Mouse (Mus musculus) ES-Bruce4 (cell line): Measurements from ENCODE around the gene Cryga. TPM values are rescaled to one million over a fixed set of nuclear protein-coding genes. Genes with fewer than 3 reads are reported as not detected.

Experiments used
- H3K27ac ChIP-seq: 2 replicates; pipeline ENCODE4 v1.5.1; 2012; ENCODE audit warnings: low read length, inconsistent platforms; ENCODE audit not compliant: insufficient read depth
- H3K27me3 ChIP-seq: 2 replicates; pipeline ENCODE4 v1.6.1; 2012; ENCODE audit warnings: mild to moderate bottlenecking, low read length, inconsistent platforms; ENCODE audit not compliant: control insufficient read depth, poor library complexity, insufficient read depth, severe bottlenecking
- H3K36me3 ChIP-seq: 2 replicates; pipeline ENCODE4 v1.6.1; 2012; ENCODE audit warnings: inconsistent platforms, mild to moderate bottlenecking, low read length, moderate library complexity; ENCODE audit not compliant: control insufficient read depth, poor library complexity, insufficient read depth, severe bottlenecking
- H3K4me1 ChIP-seq: one replicate; pipeline ENCODE4 v1.8.1; 2011; ENCODE audit warnings: low read length; ENCODE audit not compliant: control insufficient read depth, insufficient read depth
- H3K4me3 ChIP-seq: 2 replicates; pipeline ENCODE4 v1.5.1; 2011; ENCODE audit warnings: low read depth, mild to moderate bottlenecking, low read length
- H3K9ac ChIP-seq: 2 replicates; pipeline ENCODE4 v1.6.1; 2012; ENCODE audit warnings: low read depth, mild to moderate bottlenecking, inconsistent platforms; ENCODE audit not compliant: poor library complexity, severe bottlenecking
- H3K9me3 ChIP-seq: replicated peaks from 2 replicates; pipeline ENCODE4 v1.6.1; 2012; ENCODE audit warnings: mild to moderate bottlenecking, low read length, inconsistent platforms; ENCODE audit not compliant: control insufficient read depth, poor library complexity, insufficient read depth, severe bottlenecking
- CTCF ChIP-seq: IDR thresholded peaks from one replicate; pipeline ENCODE4 v1.8.1; 2011; ENCODE audit warnings: low read depth, low read length
- EP300 ChIP-seq: IDR thresholded peaks from 2 replicates; pipeline ENCODE4 v1.6.1; 2011; ENCODE audit warnings: low read depth, low read length; ENCODE audit not compliant: insufficient read depth
- POLR2A ChIP-seq: IDR thresholded peaks from one replicate; pipeline ENCODE4 v1.8.1; 2011; ENCODE audit warnings: low read length; ENCODE audit not compliant: insufficient read depth
- polyA plus RNA-seq: library from polyadenylated mRNA; stranded (reverse); fragments of >200 nt; gene quantifications from 2 replicates; pipeline ENCODE4 v1.2.4, GENCODE M21; 2011; ENCODE audit warnings: low read depth; ENCODE audit not compliant: missing spikeins, insufficient read depth, insufficient read length

Cryga gene
- polyA plus RNA-seq, 1 experiment = not detected

GRCm38 (mm10) chr1:65082188-65082587 is 21.0 kb downstream of the Cryga start, which contains the start of gene Crygb:
Gene Crygb, minus strand, starts transcription at chr1:65082288.
- TF ChIP-seq CTCF = no peak
- no peak for TF ChIP-seq EP300
- TF ChIP-seq POLR2A = no peak
- H3K4me3 ChIP-seq = no peak within 1 kb of the TSS
- H3K27ac ChIP-seq = no peak within 1 kb of the TSS

GRCm38 (mm10) chr1:65075607-65076006 is 27.6 kb downstream of the Cryga start:
- H3K9me3 ChIP-seq = no peaks in the 10 kb centered on the region
- no peaks in the 10 kb centered on the region for H3K36me3 ChIP-seq
- no peaks in the 10 kb centered on the region for H3K4me1 ChIP-seq
- no peak overlapping the region for H3K27ac ChIP-seq
- no peaks in the 10 kb centered on the region for H3K27me3 ChIP-seq
- no peak overlapping the region for H3K9ac ChIP-seq
- no peak overlapping the region for H3K4me3 ChIP-seq
- no peak for TF ChIP-seq CTCF

More at GRCm38 (mm10) chr1:65082188-65082587, 21.0 kb downstream of the Cryga start, which contains the start of gene Crygb:
- Histone ChIP-seq H3K4me1 (peaks cover 1% of the 10 kb centered on the region), H3K9me3 (no peaks in the 10 kb centered on the region), H3K36me3 (no peaks in the 10 kb centered on the region), H3K9ac (peak within 1 kb of the TSS; percentile 58; the same call in 1 of the 2 replicates), H3K27me3 (no peaks in the 10 kb centered on the region; the same call in 1 of the 2 replicates)

GRCm38 (mm10) chr1:65073589-65073988 is 29.6 kb downstream of the Cryga start, which contains the start of gene Crygc:
Gene Crygc, minus strand, starts transcription at chr1:65073689.
- H3K9ac ChIP-seq = no peak within 1 kb of the TSS
- H3K4me1 ChIP-seq = no peaks in the 10 kb centered on the region
- no peak within 1 kb of the TSS for H3K27ac ChIP-seq
- peak within 1 kb of the TSS; percentile 58 for H3K4me3 ChIP-seq
- no peak for TF ChIP-seq EP300
- H3K27me3 ChIP-seq = no peaks in the 10 kb centered on the region
- no peaks in the 10 kb centered on the region for H3K9me3 ChIP-seq
- H3K36me3 ChIP-seq = no peaks in the 10 kb centered on the region

- H3K27me3 ChIP-seq = no peaks in the 10 kb centered on the region
- no peak overlapping the region; the same call in 1 of the 2 replicates for H3K27ac ChIP-seq
- H3K4me1 ChIP-seq = no peaks in the 10 kb centered on the region
- peaks cover 20% of the 10 kb centered on the region for H3K9me3 ChIP-seq
- TF ChIP-seq EP300 (peak; percentile 40; the same call in 1 of the 2 replicates), CTCF (no peak), POLR2A (no peak)
- no peak overlapping the region for H3K4me3 ChIP-seq
- H3K9ac ChIP-seq = no peak overlapping the region
- no peaks in the 10 kb centered on the region for H3K36me3 ChIP-seq
These were observed 35.3 kb downstream of the Cryga start for GRCm38 (mm10) chr1:65067842-65068241.

- Histone ChIP-seq H3K4me3 (no peak overlapping the region), H3K9ac (no peak overlapping the region), H3K36me3 (no peaks in the 10 kb centered on the region), H3K9me3 (peaks cover 20% of the 10 kb centered on the region), H3K27ac (no peak overlapping the region), H3K4me1 (no peaks in the 10 kb centered on the region), H3K27me3 (no peaks in the 10 kb centered on the region)
- TF ChIP-seq CTCF = no peak
- TF ChIP-seq POLR2A = no peak
- TF ChIP-seq EP300 = no peak
These were observed 39.0 kb downstream of the Cryga start for GRCm38 (mm10) chr1:65064201-65064600.

- no peaks in the 10 kb centered on the region for H3K36me3 ChIP-seq
- H3K9me3 ChIP-seq = peaks cover 20% of the 10 kb centered on the region
- TF ChIP-seq POLR2A (no peak), EP300 (no peak), CTCF (no peak)
- H3K4me3 ChIP-seq = peak within 1 kb of the TSS; percentile 11; the same call in 1 of the 2 replicates
- no peaks in the 10 kb centered on the region for H3K4me1 ChIP-seq
- no peak within 1 kb of the TSS for H3K27ac ChIP-seq
- H3K9ac ChIP-seq = no peak within 1 kb of the TSS
- H3K27me3 ChIP-seq = no peaks in the 10 kb centered on the region
These were observed 39.8 kb downstream of the Cryga start, which contains the start of gene Crygd for GRCm38 (mm10) chr1:65063352-65063751. Gene Crygd, minus strand, starts transcription at chr1:65063452.
